Mouse (Mus musculus) forebrain, postnatal 0 days (tissue): ENCODE measurements around the gene Slitrk1. TPM values are rescaled to one million over a fixed set of nuclear protein-coding genes. Genes with fewer than 3 reads are reported as not detected.

Experiments used
- ATAC-seq: fragments of 200-750 bp; cut with Nextera tagmentation; 2 replicates; pipeline ENCODE4 v1.8.0; 2017; ENCODE audit warnings: mild to moderate bottlenecking, moderate library complexity
- DNase-seq: peaks from one replicate; pipeline ENCODE4 v3.0.0-alpha.2; 2015
- H3K27ac ChIP-seq: fragments of 300-500 bp; sonication (generic); 2 replicates; pipeline ENCODE4 v1.5.1; 2014; ENCODE audit warnings: low read depth, mild to moderate bottlenecking, antibody characterized with exemption, low read length, moderate library complexity, mixed read lengths
- H3K27me3 ChIP-seq: fragments of 300-500 bp; sonication (generic); 2 replicates; pipeline ENCODE4 v1.6.1; 2014; ENCODE audit warnings: mild to moderate bottlenecking, low read length, mixed read lengths; ENCODE audit not compliant: insufficient read depth
- H3K36me3 ChIP-seq: fragments of 300-500 bp; sonication (generic); 2 replicates; pipeline ENCODE4 v1.6.1; 2014; ENCODE audit warnings: mild to moderate bottlenecking, moderate library complexity; ENCODE audit not compliant: insufficient read depth
- H3K4me1 ChIP-seq: fragments of 300-500 bp; sonication (generic); 2 replicates; pipeline ENCODE4 v1.6.1; 2014; ENCODE audit warnings: antibody characterized with exemption; ENCODE audit not compliant: insufficient read depth
- H3K4me2 ChIP-seq: fragments of 300-500 bp; sonication (generic); 2 replicates; pipeline ENCODE4 v1.6.1; 2014; ENCODE audit warnings: low read depth, mild to moderate bottlenecking, moderate library complexity
- H3K4me3 ChIP-seq: fragments of 300-500 bp; sonication (generic); 2 replicates; pipeline ENCODE4 v1.5.1; 2014; ENCODE audit warnings: low read depth, low read length, mixed read lengths
- H3K9ac ChIP-seq: fragments of 300-500 bp; sonication (generic); 2 replicates; pipeline ENCODE4 v1.6.1; 2014; ENCODE audit warnings: mild to moderate bottlenecking
- H3K9me3 ChIP-seq: fragments of 300-500 bp; sonication (generic); 2 replicates; pipeline ENCODE4 v1.6.1; 2016; ENCODE audit warnings: low read length
- CTCF ChIP-seq: sonication (generic); IDR thresholded peaks from 2 replicates; pipeline ENCODE4 v1.5.1; 2016; ENCODE audit warnings: antibody characterized with exemption, control low read depth, low read depth
- WGBS: fragments of 180-500 bp; shearing (Covaris S2); extraction: QIAGEN DNeasy Blood & Tissue Kit; methylation state at CpG from one replicate; pipeline ENCODE4 v1.1.7; 2014; 5-methylcytosine and 5-hydroxymethylcytosine counted together
- polyA plus RNA-seq: library from polyadenylated mRNA; unstranded; fragments of >200 nt; fragmentation: Nextera tagmentation; extraction: Ambion mirVana; gene quantifications from 2 replicates; pipeline ENCODE4 v1.2.1, GENCODE M21; 2015
- total RNA-seq: library from RNA; depleted of rRNA; stranded (reverse); fragments of >200 nt; gene quantifications from 2 replicates; pipeline ENCODE4 v1.2.3, GENCODE M21; 2014; rRNA removed

Gene Slitrk1
- total RNA-seq: 25.3 and 29.8 TPM in 2 replicates
- 16.7 and 21.4 TPM in 2 replicates for polyA plus RNA-seq

DNA sequence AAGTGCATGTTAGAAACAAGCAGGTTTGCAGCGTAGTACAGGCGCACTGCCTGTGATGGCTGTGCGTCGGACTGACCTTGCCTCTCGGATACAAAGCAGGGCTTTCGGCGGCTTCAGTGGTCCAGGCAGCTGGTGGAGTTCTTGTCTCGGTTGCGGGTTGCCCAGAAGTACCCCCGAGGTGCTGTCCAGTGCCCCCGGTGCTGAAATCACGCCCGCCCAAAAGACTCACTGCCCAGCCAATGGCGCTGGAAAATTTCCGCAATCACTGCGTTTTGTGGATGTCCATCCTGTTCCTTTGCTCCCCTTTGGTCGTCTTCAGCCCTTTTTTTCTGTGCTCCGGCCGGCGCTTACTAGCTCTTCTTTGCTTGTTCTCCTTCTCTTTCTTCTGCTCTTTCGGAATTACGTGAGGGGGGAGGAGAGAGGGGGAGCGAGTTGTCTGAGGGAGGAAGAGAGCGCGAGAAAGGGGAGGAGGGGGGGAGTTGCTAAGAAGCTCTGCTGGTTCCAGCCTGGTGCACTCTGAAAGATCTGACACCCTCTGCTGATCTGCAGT is at the start of gene Slitrk1:
Slitrk1 (minus strand) TSS at position 445 of the 550 bp plus-strand sequence.
- peak; percentile 92 for ATAC-seq
- peak within 1 kb of the TSS; percentile 83 for H3K9ac ChIP-seq
- H3K27ac ChIP-seq: peak within 1 kb of the TSS; percentile 89
- H3K4me2 ChIP-seq: peak within 1 kb of the TSS; percentile 80
- H3K9me3 ChIP-seq: no peaks in the 10 kb centered on the region
- H3K4me1 ChIP-seq: no peaks in the 10 kb centered on the region
- no peak for TF ChIP-seq CTCF
- peak within 1 kb of the TSS; percentile 68 for H3K4me3 ChIP-seq
- H3K27me3 ChIP-seq: no peaks in the 10 kb centered on the region
- H3K36me3 ChIP-seq: no peaks in the 10 kb centered on the region
- DNase-seq: peak; percentile 85
- WGBS: under 1% methylated on average over 25 of the region's 25 CpGs

GRCm38 (mm10) chr14:108935777-108936176 is 21.8 kb upstream of the Slitrk1 start:
- no peak overlapping the region for H3K4me2 ChIP-seq
- no peaks in the 10 kb centered on the region for H3K9me3 ChIP-seq
- H3K27me3 ChIP-seq: no peaks in the 10 kb centered on the region
- H3K4me1 ChIP-seq: no peaks in the 10 kb centered on the region
- peak; percentile 49 for TF ChIP-seq CTCF
- H3K4me3 ChIP-seq: no peak overlapping the region
- H3K9ac ChIP-seq: no peak overlapping the region
- WGBS: 78% methylated on average over 1 of the region's 1 CpGs
- no peaks in the 10 kb centered on the region for H3K36me3 ChIP-seq
- no peak for ATAC-seq
- DNase-seq: peak; percentile 18
- H3K27ac ChIP-seq: no peak overlapping the region

DNA sequence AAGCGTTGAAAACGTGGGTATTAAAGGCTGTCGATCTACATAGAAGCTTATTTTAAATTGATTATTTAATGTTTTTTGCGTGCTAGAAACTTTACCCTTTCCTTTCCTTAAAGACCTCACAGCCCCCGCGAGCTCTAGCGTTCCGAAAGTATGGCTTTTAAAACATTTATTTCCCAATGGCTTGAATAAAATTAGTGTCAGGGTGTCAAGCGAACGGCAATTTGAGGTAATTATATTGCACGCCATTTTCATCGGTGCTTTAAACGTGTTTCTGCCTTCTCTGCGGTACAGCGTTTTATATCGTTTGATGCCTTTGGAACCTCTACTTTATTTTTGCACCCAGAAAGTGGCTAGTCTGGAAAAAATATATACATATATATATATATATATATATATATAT is 378 bp upstream of the Slitrk1 start:
- TF ChIP-seq CTCF: no peak

DNA sequence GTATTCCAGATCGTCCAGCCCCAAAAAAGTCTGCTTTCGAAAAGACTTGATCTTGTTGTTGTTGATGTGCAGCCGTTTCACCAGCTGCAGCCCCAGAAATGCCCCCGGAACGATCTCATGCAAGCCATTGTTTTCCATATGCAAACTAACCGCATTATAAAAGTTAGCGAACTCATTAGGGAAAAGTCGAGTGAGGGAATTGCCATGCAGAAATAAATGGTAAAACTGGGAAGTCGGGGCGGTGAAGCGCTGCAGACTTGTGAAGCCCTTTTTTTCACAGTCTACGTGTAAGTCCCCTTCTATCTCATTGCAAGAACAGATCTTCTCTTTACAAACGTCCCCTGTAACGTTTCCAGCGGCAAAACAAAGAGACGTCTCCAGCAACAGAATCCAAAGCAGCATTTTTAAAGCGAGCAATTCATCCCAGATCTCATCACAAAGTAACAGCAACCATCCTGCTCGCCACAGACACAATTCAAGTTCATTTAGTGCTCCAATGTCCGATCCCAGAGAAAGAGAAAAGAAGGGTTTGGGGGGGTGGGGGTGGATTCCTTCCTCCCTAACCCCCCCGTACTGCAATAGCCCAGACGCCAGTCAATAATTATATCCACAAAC is 975 bp downstream of the Slitrk1 start:
- H3K4me2 ChIP-seq: peak overlapping the region; percentile 80
- H3K4me3 ChIP-seq: peak overlapping the region; percentile 68
- DNase-seq (peak; percentile 61), ATAC-seq (no peak)
- H3K9ac ChIP-seq: peak overlapping the region; percentile 83
- under 1% methylated on average over 21 of the region's 21 CpGs for WGBS
- H3K4me1 ChIP-seq: no peaks in the 10 kb centered on the region
- H3K27ac ChIP-seq: peak overlapping the region; percentile 89
- no peaks in the 10 kb centered on the region for H3K36me3 ChIP-seq
- H3K9me3 ChIP-seq: no peaks in the 10 kb centered on the region
- no peak for TF ChIP-seq CTCF
- H3K27me3 ChIP-seq: no peaks in the 10 kb centered on the region

More for the DNA sequence above, 378 bp upstream of the Slitrk1 start:
- Histone ChIP-seq H3K9ac (peak overlapping the region; percentile 83), H3K27me3 (no peaks in the 10 kb centered on the region), H3K4me3 (peak overlapping the region; percentile 68), H3K4me1 (no peaks in the 10 kb centered on the region), H3K4me2 (peak overlapping the region; percentile 80), H3K9me3 (no peaks in the 10 kb centered on the region), H3K36me3 (no peaks in the 10 kb centered on the region), H3K27ac (peak overlapping the region; percentile 89)
- ATAC-seq: peak; percentile 0; the same call in 1 of the 2 replicates
- 4% methylated on average over 16 of the region's 16 CpGs for WGBS
- DNase-seq: no peak

DNA sequence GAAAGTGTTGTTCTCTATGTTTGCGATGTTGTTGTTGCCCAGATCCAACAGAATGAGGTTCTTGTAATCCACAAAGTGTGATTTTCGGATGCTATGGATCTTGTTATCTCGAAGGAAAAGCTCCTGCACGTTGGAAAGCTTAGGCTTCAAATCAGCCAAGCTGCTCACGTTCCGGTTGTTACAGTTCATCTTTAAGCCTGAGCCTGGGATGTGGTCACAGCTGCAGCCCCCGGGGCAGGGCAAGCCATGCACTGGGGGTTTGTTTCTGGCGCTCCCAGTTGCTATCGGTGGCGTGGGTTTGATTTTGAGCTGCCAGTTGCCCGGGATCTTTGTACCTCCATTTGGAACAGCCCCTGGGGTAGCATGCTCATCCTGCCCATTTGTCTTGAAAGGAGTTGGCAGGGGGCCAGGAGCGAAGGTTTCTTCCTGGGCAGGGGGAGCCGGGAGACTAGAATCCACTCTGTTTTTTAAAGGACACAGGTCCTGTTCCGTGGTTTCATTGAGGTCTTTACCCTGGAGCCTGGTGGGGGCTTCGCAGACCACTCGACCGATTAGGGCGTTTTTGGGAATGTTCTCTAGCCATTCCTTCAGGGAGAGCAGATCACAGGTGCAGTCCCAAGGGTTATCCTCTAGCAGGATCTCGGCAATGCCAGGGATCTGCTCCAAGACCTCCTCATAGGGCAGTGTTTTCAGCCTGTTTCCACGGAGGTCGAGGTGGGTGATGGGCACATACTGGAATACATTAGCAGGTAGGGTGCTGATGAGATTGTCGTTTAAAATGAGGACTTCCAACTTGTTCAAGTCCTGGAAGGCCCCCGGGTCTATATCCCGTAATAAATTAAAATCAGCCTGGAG is 1.7 kb downstream of the Slitrk1 start:
- H3K9me3 ChIP-seq: no peaks in the 10 kb centered on the region
- peak; percentile 69 for DNase-seq
- no peaks in the 10 kb centered on the region for H3K4me1 ChIP-seq
- H3K36me3 ChIP-seq: no peaks in the 10 kb centered on the region
- peak overlapping the region; percentile 80 for H3K4me2 ChIP-seq
- TF ChIP-seq CTCF: no peak
- no peaks in the 10 kb centered on the region for H3K27me3 ChIP-seq
- H3K9ac ChIP-seq: peak overlapping the region; percentile 83
- ATAC-seq: 0 out of 2 replicates have a peak, but pooled peaks have one; percentile 8
- under 1% methylated on average over 24 of the region's 24 CpGs for WGBS
- peak overlapping the region; percentile 89 for H3K27ac ChIP-seq
- H3K4me3 ChIP-seq: peak overlapping the region; percentile 68

GRCm38 (mm10) chr14:108911138-108911841 is 2.7 kb downstream of the Slitrk1 start:
- H3K27me3 ChIP-seq: no peaks in the 10 kb centered on the region
- TF ChIP-seq CTCF: no peak
- peak overlapping the region; percentile 89; the same call in 1 of the 2 replicates for H3K27ac ChIP-seq
- 0 out of 2 replicates have a peak, but pooled peaks have one; percentile 5 for ATAC-seq
- peak overlapping the region; percentile 80 for H3K4me2 ChIP-seq
- no peaks in the 10 kb centered on the region for H3K9me3 ChIP-seq
- WGBS: 1% methylated on average over 24 of the region's 24 CpGs
- no peaks in the 10 kb centered on the region for H3K4me1 ChIP-seq
- H3K4me3 ChIP-seq: peak overlapping the region; percentile 68
- DNase-seq: peak; percentile 41
- no peaks in the 10 kb centered on the region for H3K36me3 ChIP-seq
- peak overlapping the region; percentile 83 for H3K9ac ChIP-seq
